Mouse (Mus musculus) liver, adult 2 months (tissue): Measurements from ENCODE around the gene Ppargc1a.

Source experiments
- CTCF ChIP-seq: fragments of 200-500 bp; IDR thresholded peaks from 2 replicates; pipeline ENCODE4 v1.5.1; 2011; ENCODE audit warnings: low read depth, low read length, control low read depth
- POLR2A ChIP-seq: fragments of 200-500 bp; IDR thresholded peaks from 2 replicates; pipeline ENCODE4 v1.6.1; 2011; ENCODE audit warnings: low read length, control low read depth; ENCODE audit not compliant: insufficient read depth; ENCODE audit errors: extremely low read depth

DNA sequence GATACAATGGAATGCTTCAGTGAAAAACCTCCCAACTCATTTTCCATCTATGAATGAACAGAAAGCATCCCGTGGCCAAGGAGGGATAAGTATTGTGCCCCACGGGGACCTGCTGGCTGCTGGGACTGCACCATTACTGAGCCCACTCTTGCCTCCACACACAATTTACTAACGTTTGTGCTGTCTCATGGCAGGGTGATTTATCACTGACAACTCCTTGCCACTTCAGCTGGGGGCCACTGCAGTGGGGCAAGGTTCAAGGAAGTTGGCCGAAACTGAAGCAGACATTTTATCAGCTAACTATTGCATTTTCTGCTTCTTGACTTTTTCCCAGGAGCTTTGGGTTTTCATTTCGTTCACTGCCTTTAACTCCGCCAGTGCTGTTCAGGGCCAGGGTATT lies 17.5 kb upstream of the Ppargc1a start:
- no peak for TF ChIP-seq CTCF
- TF ChIP-seq POLR2A: no peak
